Mouse (Mus musculus): ENCODE measurements around the gene S100z. TPM values are rescaled to one million over a fixed set of nuclear protein-coding genes. Genes with fewer than 3 reads are reported as not detected.

The S100z gene
- polyA plus RNA-seq, 1 experiment: not detected

DNA sequence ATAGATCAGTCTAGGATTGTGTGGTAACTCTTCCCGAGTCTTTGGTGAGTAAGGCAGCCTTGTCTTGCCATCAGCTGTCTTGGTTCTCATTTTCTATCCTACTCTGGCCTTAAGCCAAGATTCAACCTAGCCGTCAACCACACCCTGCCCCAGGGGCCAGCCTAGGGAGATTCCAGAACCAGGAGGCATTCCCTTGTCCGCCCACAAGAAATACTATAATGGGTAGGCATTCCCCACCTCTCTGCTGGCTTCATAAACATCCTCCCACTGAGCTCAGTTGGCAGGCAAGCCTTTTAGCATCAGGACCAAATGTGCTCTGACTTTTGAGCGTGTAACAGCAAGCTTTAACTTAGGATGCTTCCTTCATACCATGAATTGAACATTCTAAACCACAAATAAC, 36.2 kb upstream of the S100z start:
- WGBS: 84% methylated on average over 4 of the region's 4 CpGs
- H3K4me3 ChIP-seq (ENCODE audit: control insufficient read depth, insufficient read depth, low read length): no peak overlapping the region

DNA sequence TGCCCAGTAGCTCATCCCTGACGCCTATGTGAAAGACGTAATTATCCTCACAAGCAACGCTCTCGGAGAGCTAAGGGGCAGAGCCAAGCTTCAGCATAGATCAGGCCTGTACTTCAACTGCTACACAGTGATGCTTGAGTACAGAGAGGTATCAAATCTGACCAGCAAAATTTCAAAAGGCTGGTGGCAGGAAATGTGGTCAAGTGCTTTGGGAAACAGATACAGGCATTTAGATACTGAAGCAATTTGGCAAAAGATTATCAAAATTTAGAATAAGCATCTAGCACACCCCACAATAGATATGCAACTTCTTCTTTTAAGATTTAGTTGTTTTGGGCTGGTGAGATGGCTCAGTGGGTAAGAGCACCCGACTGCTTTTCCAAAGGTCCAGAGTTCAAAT, 31.5 kb upstream of the S100z start:
- H3K4me1 ChIP-seq (replicated peaks; ENCODE audit: control insufficient read depth, insufficient read depth, low read length): no peaks in the 10 kb centered on the region
- DNase-seq: no peak
- 98% methylated on average over 5 of the region's 5 CpGs for WGBS

More for the DNA sequence above, 36.2 kb upstream of the S100z start:
- no peak for DNase-seq
- no peaks in the 10 kb centered on the region for H3K36me3 ChIP-seq (ENCODE audit: control insufficient read depth, insufficient read depth, low read length)
- TF ChIP-seq CTCF (IDR thresholded peaks at IDR 0.05; ENCODE audit: borderline replicate concordance, control insufficient read depth, extremely low read depth, insufficient read depth, low read length, poor library complexity) (no peak), POLR2A (IDR thresholded peaks at IDR 0.05; ENCODE audit: control insufficient read depth, extremely low read depth, insufficient read depth, low read length, poor library complexity) (no peak)
- H3K27me3 ChIP-seq (ENCODE audit: control insufficient read depth, insufficient read depth, low read length): no peaks in the 10 kb centered on the region
- H3K4me1 ChIP-seq (replicated peaks; ENCODE audit: control insufficient read depth, insufficient read depth, low read length): no peaks in the 10 kb centered on the region
- no peak overlapping the region for H3K27ac ChIP-seq (ENCODE audit: control insufficient read depth, insufficient read depth, low read length)

DNA sequence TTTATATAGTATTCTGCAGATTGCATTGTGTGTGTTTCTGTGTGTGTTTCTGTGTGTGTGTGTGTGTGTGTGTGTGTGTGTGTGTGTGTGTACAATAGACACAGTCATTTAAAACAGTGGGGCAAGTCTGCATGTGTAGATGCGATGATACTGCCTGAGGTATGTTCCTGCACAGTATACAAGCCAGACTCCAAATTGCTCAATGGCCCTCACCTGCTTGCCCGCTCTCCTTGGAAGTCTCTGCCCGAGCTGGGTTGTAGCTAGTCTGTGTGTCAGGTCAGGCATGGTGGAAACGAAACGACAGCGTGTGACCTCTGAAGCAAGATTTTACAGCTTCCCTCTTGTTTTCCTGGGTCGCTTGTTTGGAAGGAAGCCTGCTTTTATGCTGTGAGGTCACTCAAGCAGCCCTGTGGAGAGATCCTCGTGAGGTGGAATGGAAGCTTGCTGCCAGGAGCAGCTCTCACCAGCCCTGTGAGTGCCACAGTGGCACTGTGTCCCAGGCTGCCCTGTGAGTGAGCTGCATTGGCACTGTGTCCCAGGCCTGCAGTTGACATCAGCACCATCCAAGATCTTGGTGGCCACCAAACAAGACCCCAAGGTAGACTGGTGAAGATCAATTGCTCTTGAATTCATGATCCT, 24.9 kb upstream of the S100z start:
- 83% methylated on average over 8 of the region's 8 CpGs for WGBS
- DNase-seq: no peak
- Histone ChIP-seq H3K27me3 (ENCODE audit: control insufficient read depth, insufficient read depth, low read length) (no peaks in the 10 kb centered on the region), H3K36me3 (ENCODE audit: control insufficient read depth, insufficient read depth, low read length) (no peaks in the 10 kb centered on the region), H3K4me1 (replicated peaks; ENCODE audit: control insufficient read depth, insufficient read depth, low read length) (no peaks in the 10 kb centered on the region), H3K4me3 (ENCODE audit: control insufficient read depth, insufficient read depth, low read length) (no peak overlapping the region), H3K27ac (ENCODE audit: control insufficient read depth, insufficient read depth, low read length) (no peak overlapping the region)
- TF ChIP-seq POLR2A (IDR thresholded peaks at IDR 0.05; ENCODE audit: control insufficient read depth, extremely low read depth, insufficient read depth, low read length, poor library complexity): no peak
- TF ChIP-seq CTCF (IDR thresholded peaks at IDR 0.05; ENCODE audit: borderline replicate concordance, control insufficient read depth, extremely low read depth, insufficient read depth, low read length, poor library complexity): no peak

More for the DNA sequence above, 31.5 kb upstream of the S100z start:
- H3K27me3 ChIP-seq (ENCODE audit: control insufficient read depth, insufficient read depth, low read length): no peaks in the 10 kb centered on the region
- no peak for TF ChIP-seq POLR2A (IDR thresholded peaks at IDR 0.05; ENCODE audit: control insufficient read depth, extremely low read depth, insufficient read depth, low read length, poor library complexity)
- no peak for TF ChIP-seq CTCF (IDR thresholded peaks at IDR 0.05; ENCODE audit: borderline replicate concordance, control insufficient read depth, extremely low read depth, insufficient read depth, low read length, poor library complexity)
- no peak overlapping the region for H3K4me3 ChIP-seq (ENCODE audit: control insufficient read depth, insufficient read depth, low read length)
- no peak overlapping the region for H3K27ac ChIP-seq (ENCODE audit: control insufficient read depth, insufficient read depth, low read length)
- no peaks in the 10 kb centered on the region for H3K36me3 ChIP-seq (ENCODE audit: control insufficient read depth, insufficient read depth, low read length)

DNA sequence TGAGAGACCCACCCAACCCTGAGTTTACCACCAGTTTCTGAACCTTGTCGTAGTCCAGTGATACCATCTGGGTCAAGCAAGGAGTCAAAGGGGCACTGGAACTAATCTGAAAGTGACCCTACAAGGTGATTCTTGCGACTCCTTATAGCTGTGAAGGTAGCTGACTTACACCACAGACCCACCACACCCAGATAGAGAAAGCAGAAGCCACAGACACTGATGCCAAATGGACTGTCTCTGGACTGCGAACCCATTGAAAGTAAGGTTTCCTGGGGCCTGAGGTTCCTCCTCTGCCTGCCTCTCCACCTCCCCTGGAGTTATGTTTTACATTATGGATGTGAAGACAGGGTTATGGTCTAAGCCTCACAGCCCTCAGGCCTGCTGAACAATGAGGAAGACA, 18.1 kb upstream of the S100z start:
- H3K27me3 ChIP-seq (ENCODE audit: control insufficient read depth, insufficient read depth, low read length): no peaks in the 10 kb centered on the region
- no peak overlapping the region for H3K4me3 ChIP-seq (ENCODE audit: control insufficient read depth, insufficient read depth, low read length)
- WGBS: 90% methylated on average over 3 of the region's 3 CpGs
- H3K36me3 ChIP-seq (ENCODE audit: control insufficient read depth, insufficient read depth, low read length): no peaks in the 10 kb centered on the region
- DNase-seq: no peak
- no peak overlapping the region for H3K27ac ChIP-seq (ENCODE audit: control insufficient read depth, insufficient read depth, low read length)
- TF ChIP-seq CTCF (IDR thresholded peaks at IDR 0.05; ENCODE audit: borderline replicate concordance, control insufficient read depth, extremely low read depth, insufficient read depth, low read length, poor library complexity) (no peak), POLR2A (IDR thresholded peaks at IDR 0.05; ENCODE audit: control insufficient read depth, extremely low read depth, insufficient read depth, low read length, poor library complexity) (no peak)
- H3K4me1 ChIP-seq (replicated peaks; ENCODE audit: control insufficient read depth, insufficient read depth, low read length): no peaks in the 10 kb centered on the region

DNA sequence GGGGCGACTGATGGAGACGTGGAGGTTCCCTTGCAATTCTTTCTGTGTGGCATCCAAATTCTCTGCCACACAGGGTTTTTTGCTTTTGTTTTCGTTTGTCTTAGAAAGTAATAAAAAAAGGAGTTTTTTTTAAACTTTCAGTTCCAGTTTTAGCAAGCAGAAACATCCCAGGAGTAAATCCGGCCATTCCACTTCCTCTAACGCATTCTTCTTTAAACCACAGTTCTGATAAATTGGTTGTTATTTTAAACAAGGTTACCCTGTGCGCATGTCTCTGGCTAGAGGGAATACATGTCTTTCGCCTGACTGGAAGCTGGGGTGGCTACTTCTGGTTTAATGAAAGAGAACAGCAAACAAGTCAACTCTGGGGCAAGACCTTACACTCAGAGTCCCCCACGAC, 16.3 kb upstream of the S100z start:
- no peak for DNase-seq
- Histone ChIP-seq H3K4me1 (replicated peaks; ENCODE audit: control insufficient read depth, insufficient read depth, low read length) (no peaks in the 10 kb centered on the region), H3K27ac (ENCODE audit: control insufficient read depth, insufficient read depth, low read length) (no peak overlapping the region), H3K27me3 (ENCODE audit: control insufficient read depth, insufficient read depth, low read length) (no peaks in the 10 kb centered on the region), H3K4me3 (ENCODE audit: control insufficient read depth, insufficient read depth, low read length) (no peak overlapping the region), H3K36me3 (ENCODE audit: control insufficient read depth, insufficient read depth, low read length) (no peaks in the 10 kb centered on the region)
- 45% methylated on average over 8 of the region's 8 CpGs for WGBS
- TF ChIP-seq POLR2A (IDR thresholded peaks at IDR 0.05; ENCODE audit: control insufficient read depth, extremely low read depth, insufficient read depth, low read length, poor library complexity) (no peak), CTCF (IDR thresholded peaks at IDR 0.05; ENCODE audit: borderline replicate concordance, control insufficient read depth, extremely low read depth, insufficient read depth, low read length, poor library complexity) (no peak)

DNA sequence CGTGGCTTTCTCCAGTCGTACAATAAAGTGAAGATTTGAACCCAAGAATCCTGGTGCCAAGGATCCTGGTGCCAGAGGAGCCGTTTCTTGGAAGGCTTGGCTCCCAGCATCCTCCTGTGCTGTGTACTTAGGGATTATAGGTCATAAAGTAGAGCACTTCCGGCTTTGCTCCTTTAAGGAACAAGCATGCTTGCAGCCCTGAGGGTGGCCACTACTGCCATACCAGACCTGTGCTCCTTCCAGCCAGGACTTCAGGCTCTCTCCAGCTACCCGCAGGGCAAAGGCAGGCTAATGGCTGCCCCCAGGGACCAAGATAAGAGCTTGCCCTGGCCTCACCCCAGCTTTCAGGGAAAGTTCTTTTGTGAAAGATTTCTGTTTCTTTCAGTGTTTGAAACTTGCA, 14.8 kb upstream of the S100z start:
- Histone ChIP-seq H3K4me3 (ENCODE audit: control insufficient read depth, insufficient read depth, low read length) (no peak overlapping the region), H3K36me3 (ENCODE audit: control insufficient read depth, insufficient read depth, low read length) (no peaks in the 10 kb centered on the region), H3K4me1 (replicated peaks; ENCODE audit: control insufficient read depth, insufficient read depth, low read length) (no peaks in the 10 kb centered on the region), H3K27me3 (ENCODE audit: control insufficient read depth, insufficient read depth, low read length) (no peaks in the 10 kb centered on the region), H3K27ac (ENCODE audit: control insufficient read depth, insufficient read depth, low read length) (no peak overlapping the region)
- no peak for DNase-seq
- WGBS: 90% methylated on average over 5 of the region's 5 CpGs
- TF ChIP-seq CTCF (IDR thresholded peaks at IDR 0.05; ENCODE audit: borderline replicate concordance, control insufficient read depth, extremely low read depth, insufficient read depth, low read length, poor library complexity) (no peak), POLR2A (IDR thresholded peaks at IDR 0.05; ENCODE audit: control insufficient read depth, extremely low read depth, insufficient read depth, low read length, poor library complexity) (no peak)

DNA sequence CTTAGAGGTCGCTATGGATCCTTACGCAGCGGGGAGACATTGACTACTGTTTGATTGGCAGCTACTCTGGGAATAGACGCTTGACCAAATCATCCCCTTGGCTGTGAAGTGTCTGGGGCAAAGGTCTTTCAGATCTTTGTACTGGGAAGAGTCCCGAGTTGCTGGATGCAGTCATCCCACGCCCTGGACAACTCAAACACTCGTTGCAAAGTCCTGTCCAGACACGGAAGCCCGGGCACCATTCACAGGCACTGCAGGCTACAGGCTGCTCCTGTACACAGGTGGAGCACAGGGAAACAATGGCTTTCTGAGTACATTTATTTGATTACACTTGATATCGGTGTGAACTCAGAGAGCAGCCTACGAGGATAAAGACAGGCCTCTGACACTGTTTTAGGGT, 12.8 kb upstream of the S100z start:
- H3K4me3 ChIP-seq (ENCODE audit: control insufficient read depth, insufficient read depth, low read length): no peak overlapping the region
- DNase-seq: no peak
- WGBS: 93% methylated on average over 11 of the region's 11 CpGs
- no peaks in the 10 kb centered on the region for H3K36me3 ChIP-seq (ENCODE audit: control insufficient read depth, insufficient read depth, low read length)
- TF ChIP-seq CTCF (IDR thresholded peaks at IDR 0.05; ENCODE audit: borderline replicate concordance, control insufficient read depth, extremely low read depth, insufficient read depth, low read length, poor library complexity) (no peak), POLR2A (IDR thresholded peaks at IDR 0.05; ENCODE audit: control insufficient read depth, extremely low read depth, insufficient read depth, low read length, poor library complexity) (no peak)
- no peaks in the 10 kb centered on the region for H3K27me3 ChIP-seq (ENCODE audit: control insufficient read depth, insufficient read depth, low read length)
- no peaks in the 10 kb centered on the region for H3K4me1 ChIP-seq (replicated peaks; ENCODE audit: control insufficient read depth, insufficient read depth, low read length)
- H3K27ac ChIP-seq (ENCODE audit: control insufficient read depth, insufficient read depth, low read length): no peak overlapping the region
